Mouse (Mus musculus) left cerebral cortex, adult 8-10 months (tissue): ENCODE measurements around the gene Kntc1. TPM values are rescaled to one million over a fixed set of nuclear protein-coding genes. Genes with fewer than 3 reads are reported as not detected.
A peak's percentile ranks its signal among the peaks of the same experiment; 100 is the strongest.

Experiments
- DNase-seq, 2 experiments: peaks; one replicate each; pipeline ENCODE4 v3.0.0; 2022; ENCODE audit warnings: low spot score in 2 of 2
- total RNA-seq, 4 experiments: library from RNA; stranded (reverse); gene quantifications; 2 replicates each; pipeline ENCODE4 v1.2.4; 2022

Gene Kntc1
- total RNA-seq, 4 experiments from 2014 or later: 0.48 to 1.4 (median 0.74) TPM

DNA sequence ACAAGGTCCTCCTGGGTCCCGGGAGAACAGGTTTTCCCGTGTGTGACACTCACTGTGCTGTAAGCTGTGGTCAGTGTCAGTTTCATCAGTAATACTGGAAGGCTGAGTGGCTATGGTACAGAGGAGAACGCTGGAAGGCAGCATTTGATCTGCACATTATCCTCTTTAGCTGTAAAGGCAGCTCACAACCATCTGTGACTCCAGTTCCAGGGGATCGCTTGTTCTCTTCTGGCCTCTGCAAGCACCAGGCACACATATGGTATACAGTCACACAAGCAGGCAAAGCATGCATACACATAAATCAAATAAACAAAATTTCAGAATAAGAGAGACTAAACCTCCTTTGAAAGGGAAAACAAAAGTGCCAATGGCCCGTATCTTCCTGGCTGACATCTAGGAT is 59.0 kb downstream of the Kntc1 start:
- no peak for DNase-seq

GRCm38 (mm10) chr5:123809156-123809555 is 59.6 kb downstream of the Kntc1 start:
- no peak for DNase-seq

DNA sequence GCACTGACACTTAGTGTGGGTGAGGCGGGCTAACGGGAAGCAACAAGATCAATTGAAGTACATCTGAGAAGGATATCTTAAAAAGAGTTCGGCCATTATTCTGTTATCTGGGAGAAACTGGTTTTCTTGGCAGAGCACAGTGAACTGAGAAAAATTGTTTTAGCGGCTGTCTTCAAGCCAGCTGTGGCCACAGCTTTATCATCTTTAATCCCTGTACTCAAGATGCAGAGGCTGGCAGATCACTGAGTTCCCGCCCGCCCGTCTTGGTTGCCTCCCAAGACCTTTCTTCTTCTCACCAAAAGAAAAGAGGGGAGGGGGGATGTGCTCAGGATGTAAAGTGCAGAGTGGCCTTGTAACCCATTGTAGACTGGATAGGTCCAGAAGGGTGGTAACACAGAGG is 67.4 kb downstream of the Kntc1 start:
- DNase-seq: no peak

DNA sequence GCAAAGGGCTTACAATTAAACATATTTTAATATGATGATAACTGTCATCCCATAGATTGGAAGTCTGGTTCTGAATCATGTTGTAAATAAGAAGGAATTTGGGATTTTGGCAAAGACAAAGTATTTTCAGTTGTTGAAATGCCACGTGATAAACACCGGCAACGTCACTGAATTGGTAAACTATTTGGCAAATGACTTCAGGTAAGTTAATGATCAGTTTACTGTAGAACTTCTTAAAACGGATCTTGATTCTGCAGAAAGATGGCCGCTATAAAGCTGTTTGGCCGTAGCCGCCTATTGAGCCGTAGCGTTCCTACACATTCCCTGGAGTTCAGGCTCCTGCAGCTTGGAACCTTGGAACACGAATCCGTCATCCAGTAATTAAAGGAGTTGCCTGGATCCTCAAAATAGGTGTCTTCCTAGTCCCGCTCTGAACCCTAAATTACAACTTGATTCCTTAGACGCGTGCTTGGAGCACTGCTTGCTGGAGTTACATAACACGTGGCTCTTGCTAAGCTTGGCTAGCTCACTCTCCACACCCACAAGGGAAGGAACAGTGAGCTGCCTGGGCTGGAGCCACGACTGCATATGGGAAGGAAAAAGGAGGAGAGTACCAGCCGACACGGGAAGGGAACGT is 69.5 kb downstream of the Kntc1 start:
- DNase-seq: peak; percentile 19 to 70

GRCm38 (mm10) chr5:123820501-123821263 is 71.2 kb downstream of the Kntc1 start:
- DNase-seq: no peak

- DNase-seq: no peak
These were observed 71.7 kb downstream of the Kntc1 start for GRCm38 (mm10) chr5:123821264-123821571.

DNA sequence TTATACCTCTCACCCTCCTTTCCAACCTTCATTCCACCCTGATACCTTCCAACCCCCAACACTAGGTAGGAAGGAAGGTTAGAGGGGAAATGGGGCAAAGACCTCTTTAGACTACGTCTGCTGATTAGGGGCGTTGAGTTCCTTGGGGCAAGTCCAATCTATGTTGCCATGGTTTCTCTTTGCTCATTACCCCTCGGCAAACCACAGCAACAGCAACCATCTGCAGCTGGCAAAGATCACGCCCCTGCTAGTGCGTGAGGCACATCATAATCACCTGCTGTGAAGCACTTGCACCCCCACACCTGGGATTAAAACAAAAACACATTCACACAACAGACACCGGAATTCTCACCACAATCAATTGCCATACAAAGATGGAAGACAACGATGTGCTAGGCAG is 73.2 kb downstream of the Kntc1 start:
- no peak for DNase-seq

- no peak for DNase-seq
These were observed 78.2 kb downstream of the Kntc1 start for GRCm38 (mm10) chr5:123827659-123828091.

GRCm38 (mm10) chr5:123832309-123832708 is 82.8 kb downstream of the Kntc1 start:
- no peak for DNase-seq

- no peak for DNase-seq
These were observed 85.3 kb downstream of the Kntc1 start for GRCm38 (mm10) chr5:123834836-123835235.

GRCm38 (mm10) chr5:123837371-123837770 is 87.9 kb downstream of the Kntc1 start:
- no peak for DNase-seq

DNA sequence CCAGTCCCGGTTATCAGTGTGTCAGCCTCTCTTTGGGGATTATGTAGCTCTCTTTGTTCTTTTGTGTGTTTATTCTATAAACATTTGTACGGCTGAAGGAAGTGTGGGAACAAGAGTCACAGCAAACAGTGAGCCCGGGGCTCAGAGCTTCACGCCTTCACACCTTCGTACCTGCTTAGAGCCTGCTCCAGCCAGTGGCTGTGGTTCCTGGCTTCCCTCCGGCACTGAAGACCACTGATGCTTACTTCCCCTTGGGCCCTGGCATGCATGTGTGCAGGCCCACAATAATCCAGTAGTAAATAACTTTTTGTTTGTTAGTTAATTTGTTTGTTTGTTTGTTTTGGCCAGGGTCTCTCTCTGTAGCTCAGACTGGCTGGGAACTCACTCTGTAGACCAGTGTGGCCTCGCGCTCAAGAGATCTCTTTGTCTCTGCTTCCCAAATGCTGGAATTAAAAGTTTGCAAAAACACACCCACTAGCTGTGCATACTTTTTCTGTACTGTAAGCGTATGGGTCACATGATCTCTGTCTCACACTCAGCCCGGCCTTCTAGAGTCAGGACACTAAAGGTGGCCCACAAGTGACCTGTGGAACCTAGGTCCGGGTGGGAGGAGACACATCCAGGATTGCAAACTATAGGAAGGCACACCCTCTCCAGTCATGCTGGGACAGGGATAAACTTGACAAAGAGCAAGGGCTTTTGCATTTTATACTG is 92.9 kb downstream of the Kntc1 start:
- no peak for DNase-seq

GRCm38 (mm10) chr5:123842935-123843282 is 93.4 kb downstream of the Kntc1 start:
- DNase-seq: no peak

- no peak for DNase-seq
These were observed 94.3 kb downstream of the Kntc1 start for GRCm38 (mm10) chr5:123843816-123844215.

GRCm38 (mm10) chr5:123844316-123844715 is 94.8 kb downstream of the Kntc1 start:
- no peak for DNase-seq

GRCm38 (mm10) chr5:123851398-123851797 is 101.9 kb downstream of the Kntc1 start:
- no peak for DNase-seq

DNA sequence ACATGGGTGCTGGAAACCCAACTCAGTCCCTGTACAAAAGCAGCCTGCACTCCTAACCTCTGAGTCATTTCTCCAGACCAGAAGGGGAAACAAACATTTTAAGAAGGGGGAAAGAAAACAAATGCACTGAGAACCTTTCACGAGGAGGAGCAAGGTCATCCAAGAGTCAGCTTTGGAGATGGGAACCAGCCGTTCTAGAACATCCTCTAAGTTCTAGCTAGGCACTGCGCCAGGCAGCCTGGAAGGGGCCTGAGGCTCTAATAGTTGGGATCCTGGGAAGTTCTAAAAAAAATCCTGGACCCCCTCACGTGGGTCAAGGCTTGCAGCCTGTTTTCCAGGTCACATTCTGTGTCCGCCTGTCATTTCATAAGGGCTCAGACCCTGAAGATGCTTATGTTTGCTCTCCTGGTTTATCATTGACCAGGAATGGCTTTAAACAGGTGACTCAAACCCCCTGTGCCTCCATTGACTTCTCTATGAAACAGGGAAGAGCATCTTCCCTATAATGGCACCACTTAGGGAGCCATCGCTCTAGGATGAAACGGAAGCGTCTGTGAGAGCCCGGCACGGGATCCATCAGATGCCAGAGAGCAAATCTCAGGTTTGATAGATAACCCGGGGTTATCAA is 104.5 kb downstream of the Kntc1 start:
- DNase-seq: no peak

DNA sequence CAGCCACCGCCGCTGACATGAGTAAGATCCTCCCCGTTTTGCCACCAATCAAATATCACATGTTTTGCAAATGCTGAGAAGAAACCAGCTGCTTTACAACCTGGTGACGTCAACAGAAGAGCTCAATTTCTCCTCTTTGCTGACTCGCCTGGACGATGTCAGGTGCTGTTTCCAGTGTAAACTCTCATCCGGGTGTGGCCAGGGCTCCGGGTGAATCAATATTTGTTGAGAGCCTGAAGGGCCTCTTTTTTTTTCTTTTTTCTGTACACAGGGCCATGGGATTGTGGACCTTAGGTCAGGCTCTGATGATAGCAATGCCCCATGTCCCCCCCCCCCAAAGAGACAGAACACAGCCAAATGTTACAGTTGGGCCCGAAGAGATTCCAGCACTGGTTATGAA is 105.0 kb downstream of the Kntc1 start:
- DNase-seq: no peak

GRCm38 (mm10) chr5:123858798-123859197 is 109.3 kb downstream of the Kntc1 start:
- no peak for DNase-seq

DNA sequence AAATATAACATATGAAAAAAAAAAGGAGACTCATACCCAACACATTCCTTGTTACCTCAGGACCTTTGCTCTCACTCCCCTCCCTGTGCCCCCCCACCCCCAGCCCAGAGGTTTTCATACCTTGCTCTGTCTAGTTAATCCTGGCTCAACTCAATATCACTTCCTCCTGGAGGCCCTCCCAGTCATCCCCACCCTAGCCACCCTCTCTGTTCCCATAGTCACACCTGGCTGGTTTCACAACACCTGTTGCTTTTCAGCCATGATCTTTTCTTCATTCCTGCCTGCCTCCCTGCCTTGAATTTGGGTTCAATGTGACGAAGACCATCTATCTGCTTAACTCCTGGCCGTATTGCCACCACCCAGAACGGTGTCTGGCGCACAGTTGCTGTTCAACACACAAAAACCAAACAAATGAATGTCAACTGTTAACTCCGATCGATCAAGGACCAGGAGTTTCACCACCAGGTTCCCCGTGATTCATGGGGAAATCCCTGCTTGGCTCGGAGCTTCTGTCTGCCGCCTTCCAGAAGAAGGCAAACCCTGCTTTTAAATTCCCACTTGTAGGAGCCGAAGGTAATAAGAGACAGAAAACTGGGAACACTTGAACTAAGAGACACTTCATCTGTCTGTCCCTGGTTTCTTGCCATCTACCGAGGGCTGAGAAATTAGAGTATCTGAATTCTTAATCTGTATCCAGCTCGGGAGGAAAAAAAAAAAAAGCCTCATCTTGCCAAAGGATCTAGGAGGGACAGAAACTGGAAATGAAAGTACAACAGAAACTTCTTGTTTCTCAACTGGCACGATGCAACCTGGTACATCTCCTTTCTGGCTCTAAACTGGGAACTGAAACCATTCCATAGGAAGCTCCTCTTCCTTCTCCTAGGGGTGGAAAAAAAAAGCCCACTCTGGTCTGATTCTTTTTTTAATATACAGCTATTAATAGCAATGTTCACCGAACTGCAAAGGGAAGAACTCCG is 113.1 kb downstream of the Kntc1 start:
- DNase-seq: no peak

GRCm38 (mm10) chr5:123863934-123864333 is 114.4 kb downstream of the Kntc1 start:
- no peak for DNase-seq
